Mouse (Mus musculus) R1 (cell line): ENCODE measurements at regions not wholly inside any gene's neighbourhood (a gene's known extent, or its start where the extent isn't known, plus 50 kb on each side); places are given as distances from the start of the nearest gene placed in this dataset.

Experiments
- DNase-seq: peaks from one replicate; pipeline ENCODE4 v3.0.0-alpha.2; 2018; ENCODE audit warnings: low read depth, low spot score

DNA sequence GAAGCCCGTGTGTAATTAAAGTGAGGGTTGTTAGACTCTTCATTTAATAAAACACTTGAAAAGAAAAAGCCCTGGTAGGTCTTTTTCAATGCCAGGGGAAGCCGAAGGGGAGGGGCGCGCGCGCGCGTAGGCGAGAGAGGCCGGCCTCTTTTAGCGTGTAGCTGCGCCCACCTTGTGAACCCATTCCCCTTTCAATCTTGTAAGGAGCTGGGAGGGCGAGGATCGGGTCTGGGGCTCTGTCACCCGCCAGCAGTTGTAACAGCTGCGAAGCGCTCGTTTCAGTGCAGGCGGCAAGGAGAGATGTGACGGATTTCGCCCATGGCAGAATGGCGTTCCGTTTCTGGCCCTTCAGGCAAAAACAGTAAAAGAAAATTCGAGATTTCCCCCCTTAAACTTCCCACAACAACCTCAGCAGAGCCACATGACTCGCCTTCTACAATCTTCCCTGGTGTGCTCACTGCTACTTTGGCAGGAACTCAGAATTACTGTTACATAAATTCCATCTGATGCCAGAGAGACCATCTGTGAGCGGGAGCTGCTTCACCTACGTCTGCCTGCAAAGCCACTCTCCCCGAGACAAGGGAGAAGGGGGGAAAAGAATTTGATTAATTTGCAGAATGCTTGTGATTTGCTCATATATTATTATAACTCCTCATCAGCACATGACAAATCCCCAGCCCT lies 436.4 kb downstream of the Zfp536 start:
- no peak for DNase-seq

DNA sequence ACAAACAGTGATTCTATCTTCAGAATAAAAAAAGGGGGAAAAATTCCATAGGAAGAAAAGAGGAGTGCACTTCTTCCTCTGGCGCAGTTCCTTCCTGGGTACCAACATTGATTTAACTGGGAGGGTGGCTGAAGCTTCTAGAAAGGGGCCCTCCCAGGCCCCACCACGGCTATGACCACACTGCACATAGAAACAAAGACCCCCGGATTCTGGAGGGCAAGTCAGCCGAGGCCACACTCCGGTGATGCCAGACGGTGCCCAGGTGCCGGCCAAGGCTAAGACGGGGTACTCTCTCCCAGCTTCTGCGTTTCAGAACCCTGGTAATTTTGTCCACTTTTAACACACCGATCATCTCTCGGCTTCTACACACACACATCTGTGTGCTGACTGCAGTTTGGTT lies 435.8 kb downstream of the Zfp536 start:
- DNase-seq, result no peak

DNA sequence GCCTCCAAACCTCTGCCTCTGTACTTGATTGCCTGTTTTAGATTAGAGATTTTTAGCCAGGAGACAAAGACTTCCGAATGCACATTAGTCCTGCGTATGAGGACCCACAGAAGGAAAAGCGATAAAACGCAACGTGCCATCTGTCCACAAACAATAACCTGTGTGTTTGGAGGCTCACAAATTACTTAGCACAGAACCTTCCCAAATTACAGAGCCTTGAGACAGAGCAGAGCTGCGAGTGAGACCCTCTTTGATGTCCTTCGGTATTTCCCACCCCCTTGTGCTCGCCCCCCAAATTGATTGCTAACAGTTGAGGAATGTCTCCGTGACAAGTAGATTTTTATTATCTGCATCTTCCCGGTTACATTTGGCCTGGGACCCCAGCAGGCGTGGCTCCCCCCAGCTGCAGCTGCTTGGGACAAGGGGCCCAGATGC lies 435.4 kb downstream of the Zfp536 start:
- no peak for DNase-seq

DNA sequence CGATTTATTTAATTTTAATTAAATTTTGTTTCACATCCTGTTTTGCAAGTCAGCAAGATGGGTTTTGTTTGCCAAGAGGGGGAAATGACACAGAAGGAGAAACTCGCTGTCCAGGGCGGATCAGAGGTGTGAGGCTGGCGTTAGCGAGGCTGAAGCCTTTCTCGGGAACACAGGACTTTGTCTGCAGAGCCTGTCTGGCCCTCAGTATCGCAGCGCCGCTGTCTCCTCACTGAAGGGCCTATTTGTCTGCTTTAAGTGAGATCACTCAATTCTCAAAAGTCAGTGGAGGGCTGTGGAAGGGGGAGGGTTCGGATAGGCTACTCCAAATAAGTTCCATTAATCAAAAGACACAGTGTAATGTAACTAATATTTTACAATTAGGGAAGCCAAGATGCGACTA lies 430.8 kb downstream of the Zfp536 start:
- no peak for DNase-seq

DNA sequence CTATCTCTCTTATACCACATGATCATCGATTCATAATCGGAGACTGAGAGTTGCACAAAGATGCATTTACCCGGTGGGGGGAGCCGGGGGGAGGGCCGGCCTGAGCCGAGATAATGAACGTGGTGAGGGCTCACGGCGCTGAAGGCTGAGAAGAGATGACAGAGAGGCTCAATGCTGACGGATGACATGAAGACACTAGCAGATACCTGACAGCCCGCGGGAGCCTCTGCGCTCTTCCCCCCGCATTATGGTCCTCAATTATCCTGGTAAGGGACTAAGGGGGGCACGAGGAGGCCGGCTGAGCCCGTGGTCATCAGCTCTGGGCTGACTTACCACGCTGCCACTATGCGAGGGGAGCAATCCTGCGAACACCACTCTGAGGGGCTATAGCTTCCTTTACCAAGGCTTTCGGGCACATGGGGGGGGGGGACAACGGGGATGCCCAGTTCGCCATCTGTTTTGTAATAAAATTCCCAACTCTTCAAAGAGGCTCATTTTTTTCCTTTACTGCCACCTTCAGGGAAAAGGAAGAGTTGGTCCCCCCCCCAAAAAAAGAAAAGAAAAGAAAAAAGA lies 430.3 kb downstream of the Zfp536 start:
- DNase-seq, result no peak

DNA sequence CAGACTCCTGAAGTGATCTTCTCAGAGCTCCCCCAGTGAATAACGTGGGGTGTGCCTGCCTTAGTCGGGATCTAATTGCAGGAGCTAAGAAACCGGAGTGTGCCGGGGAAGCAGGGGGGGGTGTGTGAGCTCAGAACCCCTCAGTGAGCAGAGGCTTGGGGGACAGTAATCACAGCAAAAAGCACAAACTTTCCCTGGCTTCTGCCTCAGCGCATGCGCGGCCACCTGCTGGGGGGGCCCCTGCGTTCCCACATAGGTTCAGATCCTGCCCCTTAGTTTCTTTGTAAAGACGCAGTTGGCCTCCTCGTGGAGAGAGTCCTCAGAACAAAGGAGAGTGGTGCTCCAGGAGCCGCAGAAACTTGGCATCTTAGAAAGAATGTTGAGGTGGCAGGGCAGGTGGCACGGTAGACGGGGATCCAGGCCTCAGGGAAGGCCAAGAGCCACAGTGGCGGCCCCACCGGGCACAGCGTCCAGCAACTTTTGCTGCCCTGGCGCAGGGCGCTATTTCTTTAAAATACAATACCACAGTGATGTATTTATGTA lies 429.7 kb downstream of the Zfp536 start:
- no peak for DNase-seq

DNA sequence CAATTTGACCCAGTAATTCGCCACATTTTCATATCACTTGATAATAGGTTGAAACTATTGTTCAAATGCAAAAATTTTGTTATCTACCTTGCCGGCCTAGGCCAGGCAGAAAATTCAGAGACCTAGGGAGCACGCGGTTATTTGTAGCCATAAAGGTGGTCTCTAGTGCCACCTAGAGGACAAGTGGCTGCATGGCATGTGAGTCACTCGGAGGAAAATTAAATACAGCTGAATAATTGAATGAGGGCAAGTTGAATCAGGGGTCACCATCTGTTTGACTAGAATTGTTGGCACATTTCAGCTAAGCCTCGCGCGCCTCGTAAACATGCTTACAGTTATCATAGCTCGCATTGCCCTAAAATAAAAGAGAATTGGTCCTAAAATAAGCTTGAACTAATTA lies 427.4 kb downstream of the Zfp536 start:
- peak; percentile 72 for DNase-seq

DNA sequence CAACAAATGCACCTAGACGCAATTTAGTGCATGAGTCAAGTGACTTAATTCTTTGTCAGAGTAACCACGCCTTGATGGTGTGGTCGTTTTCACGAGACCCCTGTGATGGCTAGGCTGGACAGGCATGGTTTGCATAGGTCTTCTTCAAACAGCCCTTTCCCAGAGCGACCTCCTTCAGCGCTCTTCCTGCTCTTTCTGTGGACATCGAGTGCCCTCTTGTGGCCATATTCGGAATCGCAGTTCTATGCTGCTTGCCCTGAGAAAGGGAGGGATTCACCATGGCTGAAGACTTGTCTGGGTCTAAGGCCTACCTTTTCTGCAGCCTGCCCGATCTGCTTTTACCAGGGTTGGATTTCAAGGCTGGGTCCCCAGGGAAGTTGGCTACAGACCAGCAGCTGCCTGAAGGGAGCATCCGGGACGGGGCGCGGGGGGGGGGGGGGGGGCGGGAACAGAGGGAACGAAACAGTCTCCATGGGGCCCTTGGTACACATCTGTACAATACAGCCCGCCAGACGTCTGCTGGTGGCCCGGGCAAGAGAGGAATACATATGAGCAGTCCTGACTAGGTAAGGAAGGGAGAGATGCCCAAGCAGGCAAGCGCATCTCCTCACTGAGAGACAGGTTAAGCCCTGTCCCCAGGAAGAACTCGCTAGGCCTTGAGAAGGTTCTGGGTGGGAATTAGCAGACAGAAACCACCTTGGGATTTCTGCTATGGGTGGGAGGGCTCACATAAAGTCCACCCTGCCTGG lies 415.6 kb downstream of the Zfp536 start:
- peak; percentile 90 for DNase-seq

DNA sequence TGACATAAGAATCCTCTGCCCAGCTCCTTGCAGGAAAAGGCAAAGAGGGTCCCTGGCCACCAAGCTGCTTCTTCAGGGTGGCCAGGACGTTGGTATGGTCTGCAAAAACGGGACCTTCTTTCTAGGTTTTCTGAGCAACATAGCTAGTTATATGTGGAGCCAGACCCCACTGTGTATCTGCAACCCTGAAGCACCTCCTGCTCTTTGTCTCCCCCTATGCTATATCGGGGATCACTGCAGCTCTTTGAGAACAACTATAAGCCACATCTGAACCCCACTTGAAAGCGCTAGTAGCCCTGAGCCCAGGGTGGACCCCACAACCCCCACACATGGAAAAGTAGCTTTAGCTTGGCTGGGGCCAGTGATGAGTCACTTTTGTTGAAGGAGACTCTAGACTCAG lies 414.9 kb downstream of the Zfp536 start:
- peak; percentile 62 for DNase-seq

DNA sequence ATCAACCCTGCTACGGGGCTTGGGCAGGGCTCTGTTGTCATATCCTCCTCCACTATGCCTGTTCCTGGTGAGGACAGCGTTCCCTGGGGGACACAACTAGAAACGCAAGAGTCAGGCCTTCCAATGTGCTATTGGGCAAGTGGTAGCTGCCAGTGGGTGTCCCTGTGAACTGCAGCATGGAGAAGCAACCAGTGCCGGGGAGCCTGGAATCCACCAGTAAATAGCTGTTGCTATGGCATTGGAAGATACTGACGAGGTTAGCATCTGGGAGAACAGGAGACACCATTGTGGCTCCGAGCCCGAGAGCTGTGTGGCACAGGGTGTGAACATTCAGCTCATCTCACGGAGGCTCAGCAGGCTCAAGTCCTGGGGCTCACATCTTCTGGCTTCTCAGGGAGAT lies 414.0 kb downstream of the Zfp536 start:
- no peak for DNase-seq

DNA sequence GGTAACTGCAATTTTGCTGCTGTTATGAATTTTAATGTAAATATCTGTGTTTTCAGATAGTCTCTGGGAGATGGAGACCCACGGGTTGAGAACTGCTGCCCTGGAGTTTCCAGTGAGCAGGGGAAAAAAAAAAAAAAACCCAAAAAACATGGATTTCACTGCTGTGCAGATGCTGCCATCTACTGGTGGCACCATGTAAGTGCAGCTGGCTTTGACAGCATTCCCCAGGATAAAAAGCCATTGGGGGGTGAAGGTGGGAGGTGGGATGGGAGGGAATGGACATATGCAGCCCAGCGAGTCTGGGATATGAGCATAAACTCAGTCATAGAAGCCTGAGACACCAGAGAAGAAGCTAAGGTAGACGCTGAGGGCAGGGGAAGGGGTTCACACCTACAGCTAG lies 413.3 kb downstream of the Zfp536 start:
- DNase-seq, result peak; percentile 55

DNA sequence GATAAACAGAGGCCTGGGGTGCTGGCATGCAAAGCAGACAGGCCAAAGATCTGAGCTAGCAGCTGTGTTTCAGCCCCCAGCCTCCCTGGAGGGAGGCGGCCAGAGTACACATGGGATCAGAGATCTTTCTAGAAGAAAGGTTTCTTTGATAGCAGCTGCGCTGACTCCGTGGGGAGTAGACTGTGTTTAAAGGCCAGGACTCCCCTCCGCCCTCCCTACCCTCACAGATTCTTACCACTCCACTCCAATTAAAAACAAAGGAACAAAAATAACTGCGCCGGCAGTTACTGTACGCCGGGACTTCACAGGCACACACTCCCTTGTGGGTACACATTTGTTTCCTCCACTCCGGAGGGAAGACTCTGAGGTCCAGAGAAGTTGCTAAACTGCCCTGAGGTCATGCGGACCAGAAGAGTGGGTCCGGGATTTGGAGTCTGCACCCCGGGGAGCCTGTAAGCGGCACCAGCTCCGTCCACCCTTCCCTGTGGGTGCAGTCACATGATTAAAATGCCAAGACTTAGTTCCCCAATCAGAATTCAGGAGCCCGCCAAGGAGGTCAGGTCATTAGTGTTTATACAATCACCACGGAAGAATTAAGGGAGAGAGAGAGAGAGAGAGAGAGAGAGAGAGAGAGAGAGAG lies 411.5 kb downstream of the Zfp536 start:
- DNase-seq, result peak; percentile 30

DNA sequence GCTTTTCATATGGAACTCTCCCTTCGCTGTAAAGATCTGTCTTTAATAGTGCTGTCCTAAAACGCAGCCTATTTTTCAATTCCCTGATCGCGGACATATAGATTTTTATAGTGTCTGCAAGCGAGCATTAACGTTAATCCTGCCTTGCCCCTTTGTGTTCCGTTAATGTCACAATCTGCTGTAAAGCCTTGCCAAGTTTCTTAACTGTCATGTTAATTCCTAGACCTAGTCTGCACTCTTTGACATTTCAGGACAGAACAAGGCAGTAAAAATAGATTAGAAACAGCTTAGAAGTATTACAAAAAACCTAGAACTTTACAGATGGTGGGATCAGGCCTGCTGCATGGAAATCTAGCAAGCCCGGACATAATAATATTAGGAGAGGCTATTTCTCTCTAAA lies 410.6 kb downstream of the Zfp536 start:
- no peak for DNase-seq

DNA sequence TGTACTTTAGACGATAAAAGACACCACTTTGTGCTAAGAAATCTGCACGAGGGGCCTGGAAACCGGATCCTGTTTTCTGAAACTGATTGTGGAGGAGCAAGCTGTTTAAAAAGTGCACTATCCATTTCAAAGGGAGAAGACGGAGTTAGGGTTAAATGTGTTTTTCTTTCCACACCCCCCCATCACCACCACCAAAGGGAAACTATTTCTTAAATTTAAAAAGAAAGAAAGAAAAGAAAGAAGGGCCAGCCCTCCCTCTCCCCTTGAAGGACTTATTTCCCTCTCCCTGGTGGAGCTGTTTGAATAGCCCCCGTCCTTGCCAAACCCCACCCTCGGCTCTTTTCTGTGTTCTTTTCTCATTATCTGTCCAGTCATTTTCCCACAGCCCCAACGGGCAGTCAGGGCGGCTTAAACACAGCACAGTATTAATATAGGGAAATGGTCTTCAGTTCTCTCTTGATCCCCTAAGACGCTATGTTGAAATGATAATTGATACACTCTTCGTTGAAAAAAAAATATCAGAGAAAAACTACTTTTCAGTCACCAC lies 409.7 kb downstream of the Zfp536 start:
- no peak for DNase-seq

DNA sequence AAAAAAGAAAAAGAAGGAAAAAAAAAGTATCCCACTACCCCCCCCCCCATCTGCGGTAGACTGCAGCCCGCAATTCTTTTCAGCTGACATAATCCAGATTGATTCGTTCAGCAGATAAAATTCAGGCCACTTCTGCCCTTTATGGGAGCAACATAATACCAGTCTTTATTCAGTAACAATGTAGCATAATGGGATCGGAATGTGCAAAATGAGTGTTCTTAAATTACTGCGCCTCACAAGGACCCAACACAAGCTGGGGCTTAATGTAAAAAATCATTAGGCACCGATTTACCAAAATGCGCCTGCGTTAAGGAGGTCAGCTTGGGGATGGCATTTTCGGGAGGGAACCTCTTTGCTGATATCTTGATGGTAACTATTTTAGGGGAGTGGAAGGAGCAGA lies 409.2 kb downstream of the Zfp536 start:
- DNase-seq, result no peak

DNA sequence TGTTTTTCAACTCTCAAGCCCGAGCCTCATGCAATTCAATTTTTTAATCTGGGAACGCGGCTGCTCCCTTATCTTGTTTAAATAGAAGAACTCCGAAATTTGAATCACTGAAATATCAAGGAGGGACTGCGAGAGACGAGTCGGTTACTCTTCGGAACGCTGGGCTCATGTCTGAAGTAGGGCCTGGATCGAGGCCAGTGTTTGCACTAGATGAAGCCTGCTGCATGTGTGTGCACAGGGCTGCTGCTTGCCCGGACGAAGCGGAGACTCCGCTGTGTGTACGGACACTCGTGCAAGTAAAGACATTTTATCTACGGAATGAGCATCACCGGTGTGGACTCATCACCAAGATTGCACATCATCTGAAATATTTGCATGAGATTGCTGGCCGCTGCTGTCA lies 407.4 kb downstream of the Zfp536 start:
- DNase-seq, result no peak

DNA sequence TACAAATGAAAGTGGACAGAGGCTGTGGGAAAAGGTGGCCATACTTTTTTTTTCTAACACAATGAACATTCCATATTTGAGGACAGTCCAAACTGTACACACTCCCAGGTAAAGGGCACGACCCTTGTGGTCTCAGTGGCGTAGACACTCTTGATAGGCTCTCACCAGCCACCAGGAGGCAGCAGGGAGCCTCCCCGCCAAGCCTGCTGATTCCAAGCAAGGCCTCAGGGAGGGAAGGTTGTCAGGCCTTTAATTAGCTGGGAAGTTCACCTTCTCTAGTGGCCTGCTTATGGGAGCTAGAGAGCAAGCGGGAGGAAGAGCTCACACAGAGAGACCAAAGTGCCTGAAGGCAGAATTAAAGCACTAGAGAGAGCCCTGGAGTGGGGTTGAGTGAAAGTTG lies 403.7 kb downstream of the Zfp536 start:
- peak; percentile 52 for DNase-seq

DNA sequence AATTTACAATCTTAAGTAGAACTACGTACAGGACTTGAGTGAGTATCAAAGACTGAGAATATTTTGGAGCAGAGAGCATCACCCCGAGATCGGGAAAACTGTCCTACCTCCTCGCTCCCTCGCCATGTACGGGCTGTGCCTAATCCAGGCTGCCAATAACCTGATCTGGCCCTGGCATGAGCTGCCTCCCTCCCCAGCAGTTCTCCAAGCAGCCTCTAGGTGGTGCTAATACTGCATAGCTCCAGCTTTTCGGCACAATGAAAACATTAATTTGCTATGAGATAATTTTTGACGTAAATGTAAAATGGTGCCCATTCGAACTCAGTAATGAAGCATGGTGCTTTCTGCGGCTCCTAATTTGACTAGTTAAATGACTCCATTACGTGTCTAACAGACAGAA lies 399.6 kb downstream of the Zfp536 start:
- DNase-seq, result peak; percentile 43

DNA sequence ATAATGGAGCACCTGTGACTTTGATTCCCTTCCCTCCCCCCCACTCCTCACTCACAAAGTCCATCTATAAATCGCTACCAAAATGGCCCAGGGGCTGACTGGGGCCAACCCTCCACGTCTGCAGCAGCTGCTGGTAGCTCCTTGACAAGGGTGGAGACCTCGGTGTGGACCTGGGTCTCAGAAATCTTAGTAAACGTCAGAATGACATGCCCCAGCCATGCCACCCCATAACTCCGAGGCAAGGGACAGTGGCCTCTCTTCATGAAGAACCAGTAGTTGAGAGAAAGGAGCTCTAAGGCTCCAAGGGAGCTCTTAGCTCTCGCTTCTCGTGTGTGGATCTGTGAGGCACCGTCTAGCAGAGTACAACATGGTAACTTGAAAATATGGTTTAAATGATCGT lies 398.4 kb downstream of the Zfp536 start:
- no peak for DNase-seq

DNA sequence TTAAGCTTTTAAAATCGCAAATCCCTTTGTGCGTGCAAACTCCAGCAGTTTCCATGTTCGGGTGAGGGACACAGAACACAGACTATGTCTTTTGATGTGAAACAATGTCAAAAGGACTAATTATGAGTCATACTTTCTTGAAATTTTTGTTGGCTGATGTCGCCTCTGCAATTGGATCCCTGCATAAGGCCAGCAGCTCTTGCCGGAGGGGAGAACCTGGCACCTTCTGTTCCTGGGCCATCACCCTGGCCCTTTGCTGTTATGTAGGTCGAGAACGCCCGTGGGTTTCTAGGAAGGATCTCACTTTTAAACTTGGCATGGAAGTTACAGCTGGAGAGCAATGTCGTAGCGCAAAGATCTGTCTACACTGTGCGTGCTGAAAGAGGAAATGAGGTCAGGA lies 397.9 kb downstream of the Zfp536 start:
- DNase-seq, result no peak

DNA sequence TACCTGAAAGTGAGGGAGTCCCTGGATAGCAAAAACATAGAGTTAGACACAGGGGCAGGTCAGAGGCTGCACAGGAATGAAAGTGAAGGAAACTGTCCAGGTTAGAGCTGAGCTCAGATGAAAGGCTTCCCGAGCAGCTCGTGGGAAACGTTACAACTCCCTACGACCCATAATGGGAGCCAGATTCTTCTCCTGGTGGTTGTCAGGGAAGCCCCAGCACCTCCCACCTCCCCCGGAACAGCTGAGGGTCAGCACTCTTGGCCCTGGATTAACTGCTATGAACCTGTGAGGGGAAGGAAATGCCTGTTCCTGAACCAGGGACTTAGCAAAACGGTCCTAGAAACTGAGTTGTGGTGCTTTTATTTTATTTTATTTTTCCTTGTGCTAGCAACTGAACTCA lies 397.2 kb downstream of the Zfp536 start:
- DNase-seq, result no peak

DNA sequence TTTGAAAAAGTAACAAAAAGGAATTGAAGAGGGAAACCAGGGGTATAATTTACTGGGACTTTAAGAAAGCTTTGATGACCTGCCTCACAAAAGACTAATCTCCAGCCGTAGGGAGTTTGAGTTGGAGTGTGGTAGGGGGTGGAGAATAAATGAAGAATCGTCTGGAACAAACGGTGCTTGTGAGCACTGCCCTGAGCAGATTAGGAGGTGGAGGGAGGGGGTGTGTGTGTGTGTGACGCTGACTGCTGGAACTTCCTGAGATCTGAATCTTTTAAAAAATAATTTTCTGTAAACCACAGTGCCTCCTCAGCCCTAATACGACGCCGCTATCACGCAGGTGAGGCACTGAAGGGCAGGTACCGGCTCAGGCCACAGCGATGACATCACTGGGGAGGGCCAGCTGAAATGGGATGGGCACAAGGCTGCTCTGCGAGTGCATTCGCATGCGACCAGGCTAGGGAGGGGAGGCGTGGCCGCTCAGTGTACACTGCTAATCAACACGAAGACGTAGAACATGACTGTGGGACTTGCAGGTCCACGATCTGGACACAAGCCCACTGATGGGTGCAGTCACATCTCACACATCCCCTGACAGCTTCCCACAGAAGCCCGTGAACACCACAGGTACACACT lies 395.4 kb downstream of the Zfp536 start:
- no peak for DNase-seq
